Mouse (Mus musculus): Measurements from ENCODE around the gene Ppp1r12b.

- no peak for TF ChIP-seq CTCF (IDR thresholded peaks at IDR 0.05; ENCODE audit: low read depth, low read length)
- no peak for TF ChIP-seq POLR2A (IDR thresholded peaks at IDR 0.05; ENCODE audit: insufficient read depth, low read length)
Observed at GRCm38 (mm10) chr1:134997568-134997967, 41.8 kb upstream of the Ppp1r12b start.

Measured in ES-Bruce4 (cell line).